ENCODE assay signal across 11 mouse cellular contexts in genomic region chr9:13671125-13671769, GRCm38 (mm10).
A peak's percentile ranks its signal among the peaks of the same experiment; 100 is the strongest.
DNase-seq lines count a peak whose midpoint lies in the region; ATAC-seq lines count a peak whose summit lies in the region.
"Had no signal": no experiment of that assay in that cellular context is flagged by ENCODE, and none has a peak within 500 bp of the region (broad histone marks: within the 10 kb centered on the region; RNA-seq: fewer than 3 reads in every experiment).

No protein-coding gene starts in this region.

- no peaks in the 10 kb centered on the region for H3K27me3 ChIP-seq in hindbrain, embryonic 15.5 days
- H3K27me3 ChIP-seq in hindbrain, embryonic 10.5 days (ENCODE audit: insufficient read depth, poor library complexity, severe bottlenecking) = no peaks in the 10 kb centered on the region
- no peaks in the 10 kb centered on the region for H3K27me3 ChIP-seq in midbrain, embryonic 14.5 days (ENCODE audit: control insufficient read depth, insufficient read depth, low read length)
- H3K27me3 ChIP-seq in midbrain, embryonic 15.5 days (replicated peaks) = no peaks in the 10 kb centered on the region
- H3K27me3 ChIP-seq: embryonic facial prominence, embryonic 13.5 days; intestine, embryonic 15.5 days had no signal

- WGBS in hindbrain, embryonic 15.5 days = 71% methylated on average over 3 of the region's 3 CpGs
- 78% methylated on average over 3 of the region's 3 CpGs for WGBS in hindbrain, embryonic 10.5 days
- 83% methylated on average over 3 of the region's 3 CpGs for WGBS in midbrain, embryonic 14.5 days
- 75% methylated on average over 3 of the region's 3 CpGs for WGBS in midbrain, embryonic 15.5 days

- H3K36me3 ChIP-seq in hindbrain, embryonic 15.5 days = no peaks in the 10 kb centered on the region
- no peaks in the 10 kb centered on the region for H3K36me3 ChIP-seq in hindbrain, embryonic 10.5 days
- no peaks in the 10 kb centered on the region for H3K36me3 ChIP-seq in midbrain, embryonic 14.5 days (ENCODE audit: control insufficient read depth, insufficient read depth, low read length)
- no peaks in the 10 kb centered on the region for H3K36me3 ChIP-seq in midbrain, embryonic 15.5 days (replicated peaks)
- H3K36me3 ChIP-seq: embryonic facial prominence, embryonic 13.5 days; G1E; intestine, embryonic 15.5 days had no signal

- no peak overlapping the region for H3K9ac ChIP-seq in hindbrain, embryonic 15.5 days
- no peak overlapping the region for H3K9ac ChIP-seq in midbrain, embryonic 14.5 days (replicated peaks; ENCODE audit: low read length)
- no peak overlapping the region for H3K9ac ChIP-seq in midbrain, embryonic 15.5 days
- H3K9ac ChIP-seq: embryonic facial prominence, embryonic 13.5 days; intestine, embryonic 15.5 days had no signal

- no peak overlapping the region for H3K4me2 ChIP-seq in hindbrain, embryonic 15.5 days
- H3K4me2 ChIP-seq in midbrain, embryonic 14.5 days (ENCODE audit: low read length) = no peak overlapping the region
- H3K4me2 ChIP-seq in midbrain, embryonic 15.5 days = no peak overlapping the region
- H3K4me2 ChIP-seq: embryonic facial prominence, embryonic 13.5 days; intestine, embryonic 15.5 days had no signal

- no peak for DNase-seq in hindbrain, embryonic 10.5 days (ENCODE audit: low spot score)
- peak; percentile 29 for DNase-seq in midbrain, embryonic 14.5 days
- DNase-seq in cerebellum, postnatal 10 days = peak; percentile 66 to 70
- peak; percentile 31 for DNase-seq in skeletal muscle tissue, adult 2 months (ENCODE audit: low read depth, low spot score)
- no peak for DNase-seq in thymus, postnatal 25 days
- DNase-seq in urinary bladder, postnatal 36 days (ENCODE audit: low spot score in 2 of 2) = no peak

- H3K9me3 ChIP-seq in hindbrain, embryonic 15.5 days = no peaks in the 10 kb centered on the region
- no peaks in the 10 kb centered on the region for H3K9me3 ChIP-seq in hindbrain, embryonic 10.5 days
- H3K9me3 ChIP-seq in midbrain, embryonic 14.5 days (ENCODE audit: control insufficient read depth, low read length) = no peaks in the 10 kb centered on the region
- H3K9me3 ChIP-seq in midbrain, embryonic 15.5 days = no peaks in the 10 kb centered on the region
- H3K9me3 ChIP-seq: embryonic facial prominence, embryonic 13.5 days; G1E; intestine, embryonic 15.5 days had no signal

- no peak overlapping the region for H3K4me3 ChIP-seq in hindbrain, embryonic 15.5 days
- H3K4me3 ChIP-seq in hindbrain, embryonic 10.5 days = no peak overlapping the region
- no peak overlapping the region for H3K4me3 ChIP-seq in midbrain, embryonic 14.5 days (replicated peaks; ENCODE audit: low read depth, low read length)
- no peak overlapping the region for H3K4me3 ChIP-seq in midbrain, embryonic 15.5 days
- H3K4me3 ChIP-seq: embryonic facial prominence, embryonic 13.5 days; intestine, embryonic 15.5 days had no signal

- peaks cover 14% of the 10 kb centered on the region; the same call in 1 of the 2 replicates for H3K4me1 ChIP-seq in hindbrain, embryonic 15.5 days (replicated peaks)
- H3K4me1 ChIP-seq in hindbrain, embryonic 10.5 days (replicated peaks) = no peaks in the 10 kb centered on the region
- H3K4me1 ChIP-seq in midbrain, embryonic 14.5 days (ENCODE audit: control insufficient read depth, insufficient read depth, low read length) = 0 out of 2 replicates have a peak, but pooled peaks cover 3% of the 10 kb centered on the region
- no peaks in the 10 kb centered on the region for H3K4me1 ChIP-seq in midbrain, embryonic 15.5 days
- H3K4me1 ChIP-seq: intestine, embryonic 15.5 days had no signal

- peak overlapping the region; percentile 23; the same call in 1 of the 2 replicates for H3K27ac ChIP-seq in hindbrain, embryonic 15.5 days (replicated peaks)
- H3K27ac ChIP-seq in hindbrain, embryonic 10.5 days = no peak overlapping the region
- no peak overlapping the region for H3K27ac ChIP-seq in midbrain, embryonic 14.5 days (replicated peaks; ENCODE audit: low read depth, low read length)
- H3K27ac ChIP-seq in midbrain, embryonic 15.5 days = no peak overlapping the region
- H3K27ac ChIP-seq: embryonic facial prominence, embryonic 13.5 days; intestine, embryonic 15.5 days had no signal

- peak; percentile 75 for ATAC-seq in hindbrain, embryonic 15.5 days (ENCODE audit: low FRiP score, low read depth)
- ATAC-seq in midbrain, embryonic 14.5 days (ENCODE audit: low FRiP score, low TSS enrichment) = no peak
- ATAC-seq in midbrain, embryonic 15.5 days (replicated peaks) = no peak
- ATAC-seq: intestine, embryonic 15.5 days had no signal

Comparison
In these comparisons a context has a peak if more than half of its experiments do, and no peak if none do; other contexts are left out.
1. DNase-seq: peak in midbrain, embryonic 14.5 days (single experiment), cerebellum, postnatal 10 days (2 of 2) and skeletal muscle tissue, adult 2 months (single experiment); none in hindbrain, embryonic 10.5 days (single experiment), thymus, postnatal 25 days (single experiment) and urinary bladder, postnatal 36 days (0 of 2).